Mouse (Mus musculus) thymus, postnatal 4 days (tissue): ENCODE measurements around the gene Nupl1.

Experiments used
- DNase-seq: peaks from one replicate; pipeline ENCODE4 v3.0.0; 2021

Gene Nupl1

DNA sequence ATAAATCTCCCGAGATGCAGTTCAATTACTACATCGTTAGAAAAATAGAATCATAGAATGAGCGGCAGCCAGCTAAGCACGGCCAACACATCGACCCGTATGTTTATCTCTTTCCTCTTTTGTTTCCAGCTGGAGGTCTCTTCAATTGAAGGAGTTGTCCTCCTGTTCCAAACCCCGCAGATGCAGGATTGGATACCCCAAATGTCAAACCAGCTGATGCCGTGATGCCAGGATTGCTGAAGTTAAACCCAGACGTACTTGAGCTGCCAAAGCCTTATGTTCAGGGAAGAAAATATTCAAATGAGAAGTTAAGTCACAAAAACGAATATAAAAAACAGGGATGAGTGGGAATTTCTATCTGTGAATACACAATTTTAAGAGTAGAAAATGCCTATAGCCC lies 31.3 kb downstream of the Nupl1 start:
- DNase-seq = no peak

DNA sequence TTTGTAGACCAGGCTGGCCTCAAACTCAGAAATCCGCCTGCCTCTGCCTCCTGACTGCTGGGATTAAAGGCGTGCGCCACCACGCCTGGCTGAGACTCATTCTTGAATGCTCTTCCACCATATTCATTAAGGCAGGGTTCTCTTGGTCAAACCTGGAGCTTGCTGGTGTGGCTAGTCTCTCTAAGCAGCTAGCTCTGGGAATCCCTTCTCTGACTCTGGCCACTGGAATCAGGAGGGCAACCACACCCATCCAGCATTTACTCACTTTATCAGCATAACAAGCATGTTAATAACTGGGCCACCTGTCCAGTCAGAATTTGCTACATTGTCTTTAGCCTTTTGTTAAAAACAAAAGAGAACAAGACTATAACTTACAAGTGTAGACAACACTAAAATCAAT lies 33.6 kb downstream of the Nupl1 start:
- DNase-seq = no peak

DNA sequence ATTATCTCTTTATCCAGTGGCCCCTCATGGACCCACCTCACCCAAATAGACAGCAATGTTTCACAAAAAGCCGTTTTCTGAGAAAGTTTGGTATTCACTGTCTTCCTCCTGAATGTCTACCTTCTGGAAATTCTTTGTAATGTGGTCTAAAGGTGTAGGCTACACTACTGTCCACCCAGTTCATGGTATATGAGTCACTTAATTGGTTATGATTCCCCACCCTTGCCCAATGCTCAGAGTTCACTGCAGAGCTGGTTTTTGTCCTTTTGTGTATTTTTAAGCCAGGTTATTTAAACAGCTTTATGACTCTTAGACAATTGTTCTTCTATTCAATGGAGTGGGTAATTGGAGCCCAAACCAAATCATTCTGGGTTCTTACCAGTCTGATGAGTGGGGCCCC lies 35.1 kb downstream of the Nupl1 start:
- no peak for DNase-seq

DNA sequence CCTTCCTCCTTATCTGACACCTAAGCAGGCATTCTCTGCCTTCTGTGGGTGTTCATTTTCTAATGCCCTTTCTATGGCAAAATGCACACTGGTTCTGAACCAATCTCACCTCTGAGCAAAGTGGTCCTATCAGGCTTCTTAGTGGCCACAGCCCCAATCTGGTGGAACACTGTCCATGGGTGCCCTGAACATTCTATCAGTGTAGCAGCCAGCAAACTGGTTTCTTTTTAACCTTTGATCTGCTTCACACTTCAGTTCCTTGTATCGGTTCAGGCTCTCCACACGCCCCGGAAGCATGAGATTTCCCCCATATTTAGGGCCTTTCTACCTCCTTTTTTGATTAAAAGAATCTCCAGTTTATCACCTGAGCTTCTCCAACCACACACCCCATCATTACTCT lies 36.2 kb downstream of the Nupl1 start:
- no peak for DNase-seq

DNA sequence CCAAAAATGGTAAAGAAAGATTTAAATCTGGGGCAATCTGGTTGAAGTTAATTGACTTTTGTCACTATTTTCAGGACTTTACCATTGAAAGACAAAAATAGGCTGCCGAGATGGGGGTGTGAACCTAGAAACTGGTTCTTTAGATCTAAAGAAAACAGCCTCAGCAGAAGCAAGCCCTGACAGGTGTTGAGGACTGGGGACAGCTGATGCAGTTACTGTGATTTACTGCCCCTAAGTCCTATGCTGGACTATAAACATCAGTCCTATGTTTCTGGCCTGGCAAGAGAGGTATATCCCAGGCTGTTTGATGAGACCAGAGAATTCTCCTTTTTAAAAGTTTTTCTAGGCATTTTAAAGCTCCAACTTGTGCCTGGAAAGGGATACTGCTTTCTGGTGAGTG lies 37.2 kb downstream of the Nupl1 start:
- no peak for DNase-seq

DNA sequence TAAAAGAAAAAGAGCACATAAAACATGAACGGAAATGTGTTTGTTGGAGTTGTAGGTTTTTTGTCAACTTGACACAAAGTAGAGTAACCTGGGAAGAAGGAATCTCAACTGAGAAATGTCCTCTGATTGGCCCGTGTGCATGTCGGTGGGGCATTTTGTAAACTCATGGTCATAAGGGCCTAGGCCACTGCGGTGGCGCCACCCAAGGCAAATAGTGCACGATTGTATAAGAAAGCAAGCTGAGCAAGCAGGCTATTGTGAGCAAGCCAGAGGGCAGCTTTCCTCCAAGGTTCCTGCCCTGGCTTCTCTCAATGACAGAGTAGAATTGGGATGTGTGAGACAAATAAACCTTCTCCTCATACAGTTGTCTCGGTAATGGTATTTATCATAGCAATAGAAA lies 42.1 kb downstream of the Nupl1 start:
- no peak for DNase-seq

DNA sequence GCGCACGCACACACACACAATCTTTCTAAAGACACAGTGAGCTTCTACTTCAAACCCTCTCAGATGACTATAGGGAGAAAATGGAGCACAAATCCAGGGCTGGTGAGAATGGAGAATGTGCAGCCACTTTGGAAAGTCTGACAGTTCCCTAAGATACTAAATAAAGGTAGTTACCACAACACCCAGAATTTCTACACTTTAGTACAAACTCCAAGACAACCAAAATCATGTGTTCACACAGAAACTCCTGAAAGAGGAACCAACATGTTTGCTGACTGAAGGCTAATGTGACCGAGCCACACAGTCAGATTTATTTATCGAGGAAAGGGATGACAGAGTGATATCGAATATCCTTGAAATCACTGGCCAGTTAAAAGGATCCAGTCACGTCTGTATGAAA lies 46.2 kb downstream of the Nupl1 start:
- DNase-seq = no peak

DNA sequence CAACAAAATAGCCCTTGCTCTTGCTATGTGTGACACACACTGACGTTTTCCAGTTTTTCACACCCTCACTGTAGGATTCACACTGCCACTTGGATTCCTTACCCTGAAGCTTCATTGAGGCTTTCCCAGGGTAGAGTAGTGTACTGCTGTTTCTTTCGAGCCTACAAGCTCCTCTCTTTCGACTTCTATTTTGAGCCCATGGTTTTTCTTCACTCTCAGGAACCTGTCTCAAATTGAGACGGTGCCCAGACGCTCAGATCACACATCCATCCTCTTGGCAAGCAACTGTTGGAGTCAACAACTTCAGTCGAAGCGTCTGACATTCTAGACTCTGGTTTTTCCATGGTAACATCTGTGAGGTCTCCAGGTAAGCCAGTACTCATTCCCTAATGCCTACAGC lies 54.3 kb downstream of the Nupl1 start, which contains the start of gene Atp8a2:
TSS of gene Atp8a2 (minus strand) at position 296 of the 400 bp plus-strand sequence.
- DNase-seq = no peak

DNA sequence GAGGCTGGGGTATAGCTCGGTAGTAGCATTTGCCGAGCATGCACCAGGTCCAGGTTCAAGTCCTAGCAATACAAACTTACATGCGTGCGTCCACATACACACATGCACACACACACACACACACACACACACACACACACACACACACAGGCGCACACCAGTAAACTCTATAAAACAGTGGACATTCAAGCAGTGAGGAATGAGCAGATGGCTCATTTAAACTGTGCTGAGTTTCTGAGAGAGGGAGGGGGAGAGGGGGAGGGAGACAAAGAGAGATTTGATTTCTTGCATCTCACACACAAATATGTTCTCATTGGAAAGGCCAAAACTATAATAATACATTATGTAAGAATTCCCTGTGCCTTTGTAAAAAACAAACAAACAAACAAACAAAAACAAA lies 55.2 kb downstream of the Nupl1 start:
- no peak for DNase-seq

DNA sequence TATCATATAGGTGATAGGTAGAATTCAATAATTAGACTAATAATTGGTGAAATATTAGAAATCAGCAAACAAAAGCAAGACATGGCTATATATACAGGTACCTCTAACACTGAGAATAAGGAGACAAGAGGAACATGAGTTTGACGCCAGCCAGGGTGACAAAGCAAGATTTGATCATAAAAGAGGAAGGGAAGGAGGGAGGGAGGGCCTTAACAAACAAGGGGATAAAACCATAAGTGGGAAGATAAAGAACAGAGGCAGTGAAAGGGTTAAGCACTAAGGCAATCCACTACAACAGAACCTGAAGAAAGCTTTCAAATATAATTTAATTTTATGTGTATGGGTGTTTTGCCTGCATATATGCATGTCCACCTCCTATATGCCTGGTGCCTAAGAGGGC lies 56.6 kb downstream of the Nupl1 start:
- no peak for DNase-seq

DNA sequence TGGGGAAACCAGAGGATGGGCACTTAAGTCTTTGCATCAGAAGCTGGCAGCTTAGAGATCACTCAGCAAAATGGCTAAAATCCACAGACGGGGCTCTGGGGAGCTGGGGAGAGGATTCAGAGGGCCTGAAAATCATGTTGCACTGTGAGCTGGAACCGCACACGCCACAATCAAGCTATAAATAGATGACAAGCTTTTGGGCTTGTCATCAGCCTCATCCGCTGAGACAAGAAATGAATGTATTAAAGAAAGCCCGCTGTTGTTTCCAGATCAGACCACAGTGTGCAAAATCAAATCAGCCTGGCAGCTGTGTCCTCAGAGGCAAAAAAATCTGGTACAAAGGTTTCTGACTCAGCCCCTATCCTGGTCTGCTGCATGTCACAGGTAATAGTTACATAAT lies 61.5 kb downstream of the Nupl1 start:
- no peak for DNase-seq

DNA sequence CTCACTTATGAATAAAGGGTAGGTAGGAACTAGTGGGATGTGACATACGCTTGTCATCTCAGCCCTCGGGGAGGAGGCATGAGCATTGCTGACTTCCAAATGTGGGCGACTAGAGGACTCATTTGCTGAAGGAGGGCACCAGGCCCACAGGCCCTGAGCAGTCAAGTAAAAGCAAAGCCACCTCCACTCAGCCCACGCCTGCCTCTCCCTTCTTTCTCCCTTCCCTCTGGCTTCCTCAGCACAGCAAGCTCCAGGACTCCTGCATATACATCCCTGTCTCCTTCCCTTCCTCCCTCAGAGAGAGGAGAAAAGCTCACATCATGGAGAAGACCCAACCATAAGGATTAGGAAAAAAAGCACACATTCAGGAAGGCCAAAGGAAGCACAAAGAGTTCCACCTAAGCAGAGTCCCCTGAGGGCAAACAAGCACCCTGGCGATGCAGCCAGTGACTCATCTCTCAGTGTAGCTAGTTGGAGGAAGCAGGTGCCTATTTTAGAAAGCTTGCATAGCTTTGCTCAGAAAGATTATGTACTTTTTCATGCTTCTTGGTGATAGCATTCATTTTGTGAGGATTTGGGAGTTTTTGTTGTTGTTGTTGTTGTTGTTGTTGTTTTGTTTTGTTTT lies 62.9 kb downstream of the Nupl1 start:
- no peak for DNase-seq

DNA sequence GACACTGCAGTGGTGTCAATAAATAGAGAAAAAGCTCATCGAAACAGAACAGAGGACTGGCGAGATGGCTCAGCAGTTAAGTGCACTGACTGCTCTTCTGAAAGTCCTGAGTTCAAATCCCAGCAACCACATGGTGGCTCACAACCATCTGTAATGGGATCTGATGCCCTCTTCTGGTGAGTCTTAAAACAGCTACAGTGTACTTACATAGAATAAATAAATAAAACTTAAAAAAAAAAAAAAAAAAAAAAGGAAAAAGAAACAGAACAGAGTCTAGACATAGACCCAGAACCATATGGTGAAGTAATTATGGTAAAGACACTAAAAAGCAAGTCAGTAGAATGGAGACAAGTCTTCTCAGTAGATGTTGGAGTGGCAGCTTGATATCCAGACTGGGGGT lies 69.9 kb downstream of the Nupl1 start:
- no peak for DNase-seq

DNA sequence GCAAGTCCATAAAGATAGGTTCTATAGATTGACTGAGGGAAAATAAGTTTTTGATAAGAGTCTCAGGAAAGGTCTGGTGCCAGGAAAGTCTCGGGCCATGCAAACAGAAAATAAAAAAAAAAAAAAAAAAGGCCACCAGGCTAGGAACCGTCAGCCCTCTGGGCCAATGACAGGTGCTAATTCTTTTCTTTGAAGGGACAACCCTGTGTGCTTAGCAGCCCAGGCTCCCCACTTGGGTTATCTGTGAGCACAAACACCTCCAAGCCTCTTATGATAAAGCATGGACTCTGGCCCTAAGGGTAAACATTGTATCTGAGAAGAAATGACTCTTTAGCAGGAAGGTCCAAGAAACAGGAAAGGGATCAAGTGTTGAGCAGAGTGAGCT lies 72.7 kb downstream of the Nupl1 start:
- no peak for DNase-seq

DNA sequence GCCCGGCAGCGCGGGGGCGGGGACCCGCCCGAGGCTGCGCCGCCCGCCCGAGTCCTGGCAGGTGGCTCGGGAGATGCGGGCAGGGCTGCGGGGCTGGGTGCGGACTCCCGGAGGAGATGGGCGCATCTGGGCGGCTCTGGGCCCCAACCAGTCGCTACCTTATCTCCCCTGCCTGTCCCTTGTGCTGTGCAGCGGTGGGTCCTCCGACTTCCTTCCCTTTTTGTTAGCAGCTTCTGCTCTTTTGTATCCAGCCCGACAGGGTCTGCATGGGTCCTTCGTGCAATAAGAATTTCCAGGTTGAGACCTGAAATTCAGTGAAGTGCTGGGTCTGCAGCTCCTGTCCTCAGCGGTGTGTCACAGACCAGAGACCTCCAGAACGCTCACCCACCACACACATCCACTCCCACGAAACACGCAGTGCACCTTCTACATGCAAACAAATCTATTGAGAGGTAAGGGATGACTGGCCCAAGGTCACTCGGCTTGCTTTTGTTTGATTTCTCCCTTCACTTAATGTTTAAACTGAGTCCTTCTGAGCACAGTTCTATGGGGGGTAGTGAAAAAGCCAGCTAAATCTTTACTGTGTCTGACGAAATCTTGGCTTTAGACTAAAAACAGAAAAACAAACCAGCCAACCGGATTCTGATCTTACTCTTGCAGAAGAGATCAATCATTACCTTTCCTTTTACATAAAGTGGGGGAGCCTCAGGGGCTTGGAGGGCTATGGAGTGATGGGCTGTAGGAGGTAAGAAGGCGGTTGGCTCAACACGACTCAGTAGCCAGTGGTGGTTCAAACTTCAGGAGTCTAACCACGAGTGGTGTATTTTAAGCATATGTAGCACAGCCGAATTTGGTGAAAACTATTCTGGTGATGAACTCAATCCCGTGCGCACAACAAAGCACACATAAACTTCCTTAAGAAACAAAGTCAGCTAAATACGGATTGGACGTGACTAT lies 73.3 kb downstream of the Nupl1 start:
- peak; percentile 42 for DNase-seq

DNA sequence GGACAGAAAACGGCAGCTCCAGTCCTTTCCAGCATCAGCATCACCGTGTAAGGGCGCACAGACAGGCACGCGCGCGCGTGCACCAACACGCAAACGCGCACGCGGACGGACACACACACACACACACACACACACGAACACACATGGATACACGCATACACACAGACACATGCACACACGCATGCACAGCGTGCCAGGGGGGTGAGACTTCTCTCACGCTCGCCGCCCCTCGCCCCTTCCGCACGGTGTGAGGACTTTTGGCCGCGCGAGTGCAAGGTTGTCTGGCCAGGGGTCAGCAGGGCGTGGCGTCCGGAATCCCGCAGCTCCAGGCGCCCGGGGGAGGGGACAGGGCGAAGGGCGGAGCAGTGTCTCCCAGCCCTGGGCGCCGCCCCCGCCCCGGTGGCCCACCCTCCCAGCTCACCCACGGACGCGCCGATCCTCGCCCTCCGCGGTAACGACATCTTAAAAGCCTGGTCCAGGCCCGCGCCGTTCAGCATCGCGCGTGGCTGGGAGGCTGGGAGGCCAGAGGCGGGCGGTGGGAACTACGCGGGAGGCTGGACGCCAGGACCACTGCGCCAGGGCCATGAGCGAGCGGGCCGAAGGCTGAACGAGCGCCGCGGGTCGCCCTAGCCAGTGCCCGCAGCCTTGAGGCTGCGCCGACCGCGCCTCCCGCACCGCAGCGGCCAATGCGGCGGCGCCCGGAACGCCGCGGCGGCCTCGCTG lies 74.2 kb downstream of the Nupl1 start:
- DNase-seq = peak; percentile 27

DNA sequence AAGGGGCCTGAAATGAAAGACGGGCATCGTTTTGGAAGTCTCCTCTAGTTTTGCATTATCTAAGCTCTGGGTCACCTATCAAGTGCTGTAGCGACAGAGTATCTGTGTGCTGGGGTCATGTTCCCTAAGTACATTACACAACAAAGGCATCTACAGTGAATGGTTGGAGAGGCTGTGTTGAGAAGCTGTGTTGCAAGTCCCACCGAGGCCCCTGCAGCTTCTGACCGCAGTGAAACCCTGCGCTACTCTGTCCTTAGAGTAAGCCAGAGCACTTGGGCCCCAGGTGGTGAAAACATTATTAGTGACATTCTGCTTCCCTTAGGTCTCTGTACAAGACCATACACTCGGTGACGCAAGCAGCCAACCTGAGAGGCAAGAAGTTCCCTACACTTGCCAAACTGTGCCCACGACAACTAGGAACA lies 74.8 kb downstream of the Nupl1 start:
- DNase-seq = no peak

DNA sequence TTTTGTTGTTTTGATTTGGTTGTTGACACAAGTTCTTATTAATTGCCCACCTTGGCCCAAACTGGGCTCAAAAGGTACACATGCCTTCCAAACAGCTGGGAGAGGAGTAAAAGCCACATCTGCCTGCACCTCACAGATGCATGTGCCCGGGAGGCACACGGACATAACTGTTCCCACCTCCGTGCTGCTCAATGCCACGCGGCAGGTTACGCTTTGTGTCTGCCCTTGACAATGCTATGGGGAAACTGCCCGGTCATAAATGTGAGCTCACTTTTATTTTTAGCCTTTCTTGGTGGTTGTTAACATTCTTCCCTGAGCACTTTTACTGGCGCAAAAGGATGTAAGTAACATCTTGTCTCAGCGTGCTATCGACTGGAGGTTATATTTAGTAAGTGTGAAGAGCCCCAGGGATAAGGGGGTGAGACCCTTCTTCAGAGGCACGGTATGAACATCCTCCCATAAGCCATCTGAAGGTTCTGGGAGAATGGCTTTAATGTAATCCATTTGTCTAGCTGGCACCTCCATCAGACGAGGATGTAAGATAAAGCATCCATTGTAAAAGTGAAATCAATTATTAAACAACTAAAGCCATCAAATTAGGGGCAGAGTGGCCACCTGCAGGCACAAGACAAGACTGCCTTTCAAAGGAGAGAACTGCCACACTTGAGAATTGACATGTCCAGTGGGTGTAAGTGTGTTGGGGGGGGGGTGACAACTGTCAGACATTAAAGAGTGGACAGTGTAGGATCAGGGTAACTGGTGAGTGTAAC lies 78.8 kb downstream of the Nupl1 start:
- no peak for DNase-seq

DNA sequence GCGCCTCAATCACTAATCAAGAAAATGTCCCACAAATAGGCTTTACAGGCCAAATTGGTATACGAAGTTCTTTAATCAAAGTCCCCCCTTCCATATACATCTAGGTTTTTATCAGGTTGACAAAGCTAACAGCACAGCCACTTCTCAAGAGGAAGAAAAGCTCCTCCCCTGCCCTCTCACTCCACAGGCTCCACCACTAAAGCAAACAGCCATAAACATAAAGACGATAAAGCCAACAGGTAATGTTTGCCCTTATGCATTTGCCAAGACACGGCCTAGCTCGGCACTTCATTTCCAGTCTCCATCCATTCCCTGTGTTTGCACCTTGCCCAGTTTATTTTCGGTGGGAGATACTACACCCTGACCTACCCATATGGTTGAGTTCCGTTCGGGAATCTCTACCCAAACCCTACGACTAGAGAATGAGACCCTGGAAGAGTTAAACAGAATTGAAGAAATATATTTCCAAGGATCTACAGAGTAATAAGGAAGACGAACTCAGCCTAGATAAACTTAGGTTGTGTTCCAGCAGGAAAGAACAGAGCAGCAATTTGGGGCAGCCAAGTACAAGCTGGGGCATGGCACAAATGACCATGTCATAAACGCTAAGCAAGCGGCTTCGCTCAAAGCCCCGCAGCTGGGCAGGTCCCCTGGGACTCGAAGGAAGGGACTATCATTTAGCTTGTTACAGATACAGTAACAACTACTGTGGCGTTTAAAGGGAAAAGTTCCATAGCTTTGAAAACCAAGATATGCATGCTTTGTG lies 80.2 kb downstream of the Nupl1 start:
- DNase-seq = no peak

DNA sequence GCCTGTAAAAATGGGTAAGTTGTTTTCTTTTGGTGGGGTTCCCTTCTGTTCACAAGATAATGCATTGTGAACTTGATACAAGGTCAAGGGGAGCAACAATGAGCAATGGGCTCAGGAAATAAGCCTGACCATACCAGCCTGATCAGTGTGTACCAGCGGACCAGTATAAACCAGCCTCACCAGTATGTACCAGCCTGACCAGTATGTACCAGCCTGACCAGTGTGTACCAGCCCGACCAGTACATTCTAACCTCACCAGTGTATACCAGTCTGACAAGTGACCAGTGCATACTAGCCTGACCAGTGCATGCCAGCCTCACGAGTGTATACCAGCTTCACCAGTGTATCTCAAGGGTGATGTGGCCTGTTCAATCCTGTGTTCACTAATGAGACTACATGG lies 87.9 kb downstream of the Nupl1 start:
- no peak for DNase-seq

DNA sequence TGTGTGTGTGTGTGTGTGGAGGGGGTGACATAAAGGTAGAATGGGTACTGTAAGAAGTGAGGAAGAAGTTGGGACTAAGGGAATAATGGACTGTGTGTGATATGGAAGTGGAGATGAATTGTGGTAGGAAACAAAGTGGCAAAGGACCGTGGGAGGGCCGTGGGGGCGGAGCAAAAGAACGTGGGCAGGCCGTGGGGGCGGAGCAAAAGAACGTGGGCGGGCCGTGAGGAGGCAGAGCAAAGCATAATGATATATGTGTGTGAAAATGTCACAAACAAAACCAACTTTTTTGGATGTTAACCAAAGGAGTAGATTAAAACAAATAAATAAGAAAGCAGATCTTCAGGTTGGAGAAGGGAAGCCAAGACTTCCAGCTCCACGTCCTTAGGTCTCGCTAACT lies 98.9 kb downstream of the Nupl1 start:
- peak; percentile 32 for DNase-seq

DNA sequence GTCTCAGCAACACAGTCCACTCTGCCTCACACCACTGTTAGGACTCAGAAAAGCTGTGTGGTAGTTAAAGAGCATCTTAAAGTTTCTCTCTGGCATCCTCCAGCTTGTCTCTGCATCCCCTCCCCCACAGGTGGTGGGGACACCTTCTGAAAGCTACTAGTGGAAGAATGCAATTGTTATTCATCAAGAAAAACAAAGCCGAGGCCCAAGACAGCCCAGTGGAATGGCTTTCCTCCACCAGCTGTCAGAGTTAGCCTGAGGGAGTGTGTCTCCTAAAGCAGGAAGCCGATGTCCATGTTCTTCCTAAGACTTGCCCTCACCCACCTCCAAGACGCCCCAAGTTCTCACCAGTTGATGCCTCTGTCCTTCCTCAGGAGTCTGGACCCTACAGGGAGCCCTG lies 102.3 kb downstream of the Nupl1 start:
- DNase-seq = no peak
